31 mouse cellular contexts compared by ENCODE assay signal in the genomic region with DNA sequence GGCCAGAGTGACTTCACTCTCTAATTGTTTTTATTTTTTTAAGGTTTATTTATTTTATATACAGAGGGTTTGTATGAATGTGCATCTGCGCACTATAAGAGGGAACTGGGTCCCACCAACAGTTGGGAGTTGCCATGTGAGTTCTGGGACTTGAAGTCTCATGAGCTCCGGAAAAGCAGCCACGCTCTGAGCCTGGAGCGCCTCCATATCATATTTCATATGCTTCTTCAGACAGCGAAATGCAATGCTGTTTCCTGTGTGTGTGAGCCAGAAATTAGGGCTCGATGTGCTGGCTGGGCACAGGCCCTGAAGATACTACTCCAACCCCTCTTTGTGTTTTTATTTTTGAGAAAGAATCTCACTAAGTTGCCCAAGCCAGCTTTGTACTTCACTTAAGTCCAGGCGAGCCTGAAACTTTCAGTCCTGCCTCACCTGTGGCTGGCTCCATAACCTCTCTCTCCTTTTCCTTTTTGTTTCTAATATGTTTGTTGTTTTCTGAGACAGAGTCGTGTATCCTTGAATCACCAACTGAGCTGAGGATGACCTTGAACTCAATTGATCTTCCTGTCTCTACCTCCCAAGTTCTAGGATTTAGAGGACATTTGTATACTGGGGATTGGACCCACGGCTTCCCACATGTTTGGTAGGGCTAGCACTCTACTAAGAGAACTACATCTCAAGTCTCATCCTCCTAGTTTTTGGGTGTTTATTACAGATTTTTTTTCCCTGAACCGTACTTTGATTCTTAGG. TPM values are rescaled to one million over a fixed set of nuclear protein-coding genes. Genes with fewer than 3 reads are reported as not detected.
DNase-seq lines count a peak whose midpoint lies in the region; ATAC-seq and TF ChIP-seq lines count a peak whose summit lies in the region.
"Had no signal": no experiment of that assay in that cellular context is flagged by ENCODE, and none has a peak within 500 bp of the region (broad histone marks: within the 10 kb centered on the region; RNA-seq: fewer than 3 reads in every experiment).

No protein-coding gene starts in this region.

- H3K36me3 ChIP-seq in lung, embryonic 14.5 days (ENCODE audit: insufficient read depth), result no peaks in the 10 kb centered on the region
- no peaks in the 10 kb centered on the region for H3K36me3 ChIP-seq in embryonic facial prominence, embryonic 11.5 days (replicated peaks; ENCODE audit: control insufficient read depth, insufficient read depth, low read depth, low read length)
- H3K36me3 ChIP-seq in limb, embryonic 14.5 days (ENCODE audit: control insufficient read depth, insufficient read depth, low read length), result no peaks in the 10 kb centered on the region
- H3K36me3 ChIP-seq in hindbrain, embryonic 11.5 days (ENCODE audit: control insufficient read depth, insufficient read depth, low read length), result no peaks in the 10 kb centered on the region
- H3K36me3 ChIP-seq: intestine, embryonic 15.5 days; liver, embryonic 15.5 days; midbrain, embryonic 13.5 days had no signal

- H3K4me3 ChIP-seq in lung, embryonic 14.5 days (ENCODE audit: low read depth, low read length), result no peak overlapping the region
- H3K4me3 ChIP-seq in embryonic facial prominence, embryonic 11.5 days (ENCODE audit: low read depth, low read length), result no peak overlapping the region
- no peak overlapping the region for H3K4me3 ChIP-seq in limb, embryonic 14.5 days (replicated peaks; ENCODE audit: low read length)
- no peak overlapping the region for H3K4me3 ChIP-seq in hindbrain, embryonic 11.5 days (ENCODE audit: low read depth, low read length)
- H3K4me3 ChIP-seq: erythroblast, embryonic 14.5 days; forebrain, embryonic 13.5 days; intestine, embryonic 15.5 days; liver, embryonic 15.5 days; megakaryocyte, embryonic 14.5 days; midbrain, embryonic 13.5 days had no signal

- H3K27me3 ChIP-seq in lung, embryonic 14.5 days (ENCODE audit: insufficient read depth, low read length), result no peaks in the 10 kb centered on the region
- H3K27me3 ChIP-seq in embryonic facial prominence, embryonic 11.5 days (ENCODE audit: control insufficient read depth, insufficient read depth, low read length), result no peaks in the 10 kb centered on the region
- H3K27me3 ChIP-seq in limb, embryonic 14.5 days (ENCODE audit: control insufficient read depth, insufficient read depth, low read length), result no peaks in the 10 kb centered on the region
- H3K27me3 ChIP-seq in hindbrain, embryonic 11.5 days (ENCODE audit: control insufficient read depth, insufficient read depth, low read length), result no peaks in the 10 kb centered on the region; the same call in 1 of the 2 replicates
- H3K27me3 ChIP-seq: forebrain, embryonic 13.5 days; intestine, embryonic 15.5 days; liver, embryonic 15.5 days had no signal

- H3K9me3 ChIP-seq in lung, embryonic 14.5 days (ENCODE audit: low read depth, low read length), result no peaks in the 10 kb centered on the region
- no peaks in the 10 kb centered on the region for H3K9me3 ChIP-seq in embryonic facial prominence, embryonic 11.5 days (replicated peaks; ENCODE audit: control insufficient read depth, low read length)
- no peaks in the 10 kb centered on the region for H3K9me3 ChIP-seq in limb, embryonic 14.5 days (ENCODE audit: control insufficient read depth, low read length)
- H3K9me3 ChIP-seq in hindbrain, embryonic 11.5 days (ENCODE audit: control insufficient read depth, low read length), result no peaks in the 10 kb centered on the region
- H3K9me3 ChIP-seq: forebrain, embryonic 13.5 days; intestine, embryonic 15.5 days; liver, embryonic 15.5 days; megakaryocyte, embryonic 14.5 days; midbrain, embryonic 13.5 days had no signal

- DNase-seq in lung, embryonic 14.5 days, result peak; percentile 73
- DNase-seq in lung, postnatal 4 days, result no peak
- peak; percentile 72 for DNase-seq in ES-CJ7 (ENCODE audit: low read depth, low spot score)
- DNase-seq in embryonic facial prominence, embryonic 11.5 days (ENCODE audit: low spot score), result peak; percentile 47
- DNase-seq in limb, embryonic 14.5 days (ENCODE audit: low spot score), result no peak
- no peak for DNase-seq in layer of hippocampus, postnatal 14 days (ENCODE audit: low spot score in 2 of 2)
- DNase-seq in hindbrain, embryonic 11.5 days (ENCODE audit: low spot score), result no peak
- no peak for DNase-seq in left cerebral cortex, adult 18-20 months (ENCODE audit: low spot score in 2 of 2)
- DNase-seq: adrenal gland, postnatal 14 days; cerebellum, adult 8-10 months; cerebellum, postnatal 36 days; heart, adult 11 months; kidney, adult 8-10 months; liver; lung, postnatal 10 days; spleen, adult 18-20 months had no signal

- H3K9ac ChIP-seq in lung, embryonic 14.5 days, result no peak overlapping the region
- no peak overlapping the region for H3K9ac ChIP-seq in embryonic facial prominence, embryonic 11.5 days (replicated peaks; ENCODE audit: low read length)
- no peak overlapping the region for H3K9ac ChIP-seq in limb, embryonic 14.5 days (ENCODE audit: low read depth, low read length, severe bottlenecking)
- no peak overlapping the region for H3K9ac ChIP-seq in hindbrain, embryonic 11.5 days (ENCODE audit: low read depth, low read length)
- H3K9ac ChIP-seq: forebrain, embryonic 13.5 days; intestine, embryonic 15.5 days; liver, embryonic 15.5 days; midbrain, embryonic 13.5 days had no signal

- ATAC-seq in lung, embryonic 14.5 days (ENCODE audit: insufficient read depth), result no peak
- ATAC-seq in embryonic facial prominence, embryonic 11.5 days (replicated peaks; ENCODE audit: insufficient number of reproducible peaks, low FRiP score, low TSS enrichment, low read depth), result no peak
- ATAC-seq in limb, embryonic 14.5 days (ENCODE audit: low FRiP score, low read depth), result no peak
- no peak for ATAC-seq in hindbrain, embryonic 11.5 days (ENCODE audit: low FRiP score)
- ATAC-seq: forebrain, embryonic 13.5 days; hindbrain, embryonic 16.5 days; intestine, embryonic 15.5 days; midbrain, embryonic 13.5 days had no signal

- no peak for TF ChIP-seq POLR2A in limb, embryonic 14.5 days (IDR thresholded peaks at IDR 0.05; ENCODE audit: borderline replicate concordance, extremely low read depth, insufficient read depth, insufficient read length)

- H3K4me2 ChIP-seq in lung, embryonic 14.5 days, result no peak overlapping the region
- H3K4me2 ChIP-seq in embryonic facial prominence, embryonic 11.5 days (ENCODE audit: low read depth, low read length), result no peak overlapping the region
- no peak overlapping the region for H3K4me2 ChIP-seq in limb, embryonic 14.5 days (replicated peaks; ENCODE audit: low read depth, low read length, severe bottlenecking)
- H3K4me2 ChIP-seq in hindbrain, embryonic 11.5 days (replicated peaks; ENCODE audit: low read depth, low read length), result no peak overlapping the region
- H3K4me2 ChIP-seq: forebrain, embryonic 13.5 days; heart, embryonic 11.5 days; intestine, embryonic 15.5 days; liver, embryonic 15.5 days; midbrain, embryonic 13.5 days had no signal

- no peak for TF ChIP-seq CTCF in lung, embryonic 14.5 days (IDR thresholded peaks at IDR 0.05; ENCODE audit: low read depth)

- H3K27ac ChIP-seq in lung, embryonic 14.5 days (ENCODE audit: low read depth), result no peak overlapping the region
- no peak overlapping the region for H3K27ac ChIP-seq in embryonic facial prominence, embryonic 11.5 days (replicated peaks; ENCODE audit: low read depth, low read length)
- 0 out of 2 replicates have a peak overlapping the region, but pooled peaks have one; percentile 11 for H3K27ac ChIP-seq in limb, embryonic 14.5 days (replicated peaks; ENCODE audit: low read depth, low read length)
- H3K27ac ChIP-seq in hindbrain, embryonic 11.5 days (ENCODE audit: low read depth, low read length), result no peak overlapping the region
- H3K27ac ChIP-seq: forebrain, embryonic 13.5 days; intestine, embryonic 15.5 days; liver, embryonic 15.5 days; midbrain, embryonic 13.5 days had no signal

- WGBS in lung, embryonic 14.5 days, result 34% methylated on average over 10 of the region's 10 CpGs
- WGBS in embryonic facial prominence, embryonic 11.5 days, result 35% methylated on average over 10 of the region's 10 CpGs
- WGBS in limb, embryonic 14.5 days, result 31% methylated on average over 10 of the region's 10 CpGs
- WGBS in hindbrain, embryonic 11.5 days, result 44% methylated on average over 10 of the region's 10 CpGs

- H3K4me1 ChIP-seq in lung, embryonic 14.5 days (ENCODE audit: insufficient read depth), result 0 out of 2 replicates have a peak, but pooled peaks cover 5% of the 10 kb centered on the region
- H3K4me1 ChIP-seq in embryonic facial prominence, embryonic 11.5 days (ENCODE audit: control insufficient read depth, insufficient read depth, low read length), result no peaks in the 10 kb centered on the region
- peaks cover 3% of the 10 kb centered on the region; the same call in 1 of the 2 replicates for H3K4me1 ChIP-seq in limb, embryonic 14.5 days (ENCODE audit: control insufficient read depth, insufficient read depth, low read length)
- no peaks in the 10 kb centered on the region for H3K4me1 ChIP-seq in hindbrain, embryonic 11.5 days (replicated peaks; ENCODE audit: control insufficient read depth, insufficient read depth, low read length)

RNA-seq across cellular contexts. Expression of gene Zscan10, which starts 1.4 kb away (rescaled TPM):
- polyA plus RNA-seq in lung, embryonic 14.5 days (2014; fragmentation: Nextera tagmentation; extraction: Ambion mirVana), result 0.53 and 0.74 TPM in 2 replicates
- 0.28 and 0.59 TPM in 2 replicates for polyA plus RNA-seq in embryonic facial prominence, embryonic 11.5 days (2014; fragmentation: Nextera tagmentation; extraction: Ambion mirVana)
- polyA plus RNA-seq in limb, embryonic 14.5 days (2012; rRNA removed), result 0.63 and 1.00 TPM in 2 replicates
- 0.33 TPM in 1 of 2 replicates, not detected in the other for polyA plus RNA-seq in limb, embryonic 14.5 days (2014; fragmentation: Nextera tagmentation; extraction: Ambion mirVana)
- under 1 TPM in 1 of 2 experiments, not detected in 1; 0.36 TPM for total RNA-seq in layer of hippocampus, postnatal 14 days (2021)
- polyA plus RNA-seq in hindbrain, embryonic 11.5 days (2014; fragmentation: Nextera tagmentation; extraction: Ambion mirVana), result 0.32 and 0.34 TPM in 2 replicates
- not detected for total RNA-seq in left cerebral cortex, adult 18-20 months (2021)
- total RNA-seq: adrenal gland, postnatal 14 days; gastrocnemius, adult 8-10 months; hematopoietic stem cell, adult 5-6 weeks; layer of hippocampus, postnatal 10 days; monocyte, adult 5-6 weeks; neutrophil, adult 5-6 weeks had no signal
- polyA plus RNA-seq: erythroblast, embryonic 14.5 days; forebrain, embryonic 13.5 days; frontal cortex, adult 2 months; heart, embryonic 11.5 days; heart, postnatal 0 days; liver, embryonic 15.5 days; midbrain, embryonic 13.5 days had no signal

RNA-seq across cellular contexts. Expression of gene Zfp13, which starts 2.7 kb away (rescaled TPM):
- 12.3 and 15.6 TPM in 2 replicates for polyA plus RNA-seq in lung, embryonic 14.5 days (2014; fragmentation: Nextera tagmentation; extraction: Ambion mirVana)
- polyA plus RNA-seq in embryonic facial prominence, embryonic 11.5 days (2014; fragmentation: Nextera tagmentation; extraction: Ambion mirVana), result 17.1 and 19.0 TPM in 2 replicates
- 27.6 and 33.8 TPM in 2 replicates for polyA plus RNA-seq in limb, embryonic 14.5 days (2012; rRNA removed)
- 16.2 and 16.3 TPM in 2 replicates for polyA plus RNA-seq in limb, embryonic 14.5 days (2014; fragmentation: Nextera tagmentation; extraction: Ambion mirVana)
- total RNA-seq in layer of hippocampus, postnatal 14 days (2021), result 10 to 100 TPM; 29.8 to 30.1 TPM
- 16.5 and 16.7 TPM in 2 replicates for polyA plus RNA-seq in hindbrain, embryonic 11.5 days (2014; fragmentation: Nextera tagmentation; extraction: Ambion mirVana)
- 10 to 100 TPM; 27.5 to 29.7 TPM for total RNA-seq in left cerebral cortex, adult 18-20 months (2021)
- total RNA-seq: hematopoietic stem cell, adult 5-6 weeks; monocyte, adult 5-6 weeks; neutrophil, adult 5-6 weeks had no signal

RNA-seq across cellular contexts. Expression of gene Zfp213, which starts 38.0 kb away (rescaled TPM):
- polyA plus RNA-seq in lung, embryonic 14.5 days (2014; fragmentation: Nextera tagmentation; extraction: Ambion mirVana), result 21.8 and 24.7 TPM in 2 replicates
- polyA plus RNA-seq in embryonic facial prominence, embryonic 11.5 days (2014; fragmentation: Nextera tagmentation; extraction: Ambion mirVana), result 18.2 and 19.6 TPM in 2 replicates
- 16.3 and 21.1 TPM in 2 replicates for polyA plus RNA-seq in limb, embryonic 14.5 days (2012; rRNA removed)
- polyA plus RNA-seq in limb, embryonic 14.5 days (2014; fragmentation: Nextera tagmentation; extraction: Ambion mirVana), result 17.4 and 18.1 TPM in 2 replicates
- total RNA-seq in layer of hippocampus, postnatal 14 days (2021), result 1 to 10 TPM; 4.6 to 6.5 TPM
- polyA plus RNA-seq in hindbrain, embryonic 11.5 days (2014; fragmentation: Nextera tagmentation; extraction: Ambion mirVana), result 16.1 and 17.4 TPM in 2 replicates
- total RNA-seq in left cerebral cortex, adult 18-20 months (2021), result 1 to 10 TPM; 6.8 to 7.1 TPM

RNA-seq across cellular contexts. Expression of gene Mmp25, which starts 43.1 kb away (rescaled TPM):
- polyA plus RNA-seq in lung, embryonic 14.5 days (2014; fragmentation: Nextera tagmentation; extraction: Ambion mirVana), result 0.31 and 0.86 TPM in 2 replicates
- polyA plus RNA-seq in embryonic facial prominence, embryonic 11.5 days (2014; fragmentation: Nextera tagmentation; extraction: Ambion mirVana), result 0.17 and 0.46 TPM in 2 replicates
- polyA plus RNA-seq in limb, embryonic 14.5 days (2012; rRNA removed), result 1.0 and 1.4 TPM in 2 replicates
- 0.76 and 0.80 TPM in 2 replicates for polyA plus RNA-seq in limb, embryonic 14.5 days (2014; fragmentation: Nextera tagmentation; extraction: Ambion mirVana)
- total RNA-seq in layer of hippocampus, postnatal 14 days (2021), result under 1 TPM; 0.85 to 0.86 TPM
- 0.82 and 0.99 TPM in 2 replicates for polyA plus RNA-seq in hindbrain, embryonic 11.5 days (2014; fragmentation: Nextera tagmentation; extraction: Ambion mirVana)
- total RNA-seq in left cerebral cortex, adult 18-20 months (2021), result under 1 TPM; 0.14 TPM
- total RNA-seq: gastrocnemius, adult 8-10 months had no signal
- polyA plus RNA-seq: erythroblast, embryonic 14.5 days had no signal

RNA-seq across cellular contexts. Expression of gene Bicdl2, which starts 58.3 kb away (rescaled TPM):
- polyA plus RNA-seq in lung, embryonic 14.5 days (2014; fragmentation: Nextera tagmentation; extraction: Ambion mirVana), result 1.3 and 1.9 TPM in 2 replicates
- 0.84 and 1.0 TPM in 2 replicates for polyA plus RNA-seq in embryonic facial prominence, embryonic 11.5 days (2014; fragmentation: Nextera tagmentation; extraction: Ambion mirVana)
- 1.6 and 2.8 TPM in 2 replicates for polyA plus RNA-seq in limb, embryonic 14.5 days (2012; rRNA removed)
- 5.1 and 5.8 TPM in 2 replicates for polyA plus RNA-seq in limb, embryonic 14.5 days (2014; fragmentation: Nextera tagmentation; extraction: Ambion mirVana)
- not detected for total RNA-seq in layer of hippocampus, postnatal 14 days (2021)
- 0.15 and 0.79 TPM in 2 replicates for polyA plus RNA-seq in hindbrain, embryonic 11.5 days (2014; fragmentation: Nextera tagmentation; extraction: Ambion mirVana)
- total RNA-seq in left cerebral cortex, adult 18-20 months (2021), result not detected
- total RNA-seq: adrenal gland, postnatal 14 days; gastrocnemius, adult 8-10 months; hematopoietic stem cell, adult 5-6 weeks; layer of hippocampus, postnatal 10 days; monocyte, adult 5-6 weeks; neutrophil, adult 5-6 weeks had no signal
- polyA plus RNA-seq: erythroblast, embryonic 14.5 days; frontal cortex, adult 2 months; liver, embryonic 15.5 days had no signal

Comparison
In these comparisons a context has a peak if more than half of its experiments do, and no peak if none do; other contexts are left out.
1. DNase-seq: peak in lung, embryonic 14.5 days (single experiment), ES-CJ7 (single experiment) and embryonic facial prominence, embryonic 11.5 days (single experiment); none in lung, postnatal 4 days (0 of 2), limb, embryonic 14.5 days (single experiment), layer of hippocampus, postnatal 14 days (0 of 2), hindbrain, embryonic 11.5 days (single experiment) and left cerebral cortex, adult 18-20 months (0 of 2).